Mouse (Mus musculus): ENCODE results near the gene Nkx3-2.

The Nkx3-2 gene

GRCm38 (mm10) chr5:41763731-41764721, at the start of gene Nkx3-2:
Gene Nkx3-2, minus strand, starts transcription at chr5:41764501.
- DNase-seq (ENCODE audit: low read depth, low spot score): peak; percentile 59

- DNase-seq (ENCODE audit: low read depth, low spot score): no peak
These were observed 48.2 kb upstream of the Nkx3-2 start for GRCm38 (mm10) chr5:41812516-41812915.

GRCm38 (mm10) chr5:41811279-41811678, 47.0 kb upstream of the Nkx3-2 start:
- no peak for DNase-seq (ENCODE audit: low read depth, low spot score)

GRCm38 (mm10) chr5:41807383-41807782, 43.1 kb upstream of the Nkx3-2 start:
- no peak for DNase-seq (ENCODE audit: low read depth, low spot score)

- no peak for DNase-seq (ENCODE audit: low read depth, low spot score)
These were observed 41.9 kb upstream of the Nkx3-2 start for GRCm38 (mm10) chr5:41806176-41806575.

- no peak for DNase-seq (ENCODE audit: low read depth, low spot score)
These were observed 40.8 kb upstream of the Nkx3-2 start for GRCm38 (mm10) chr5:41805085-41805484.

GRCm38 (mm10) chr5:41804643-41805042, 40.3 kb upstream of the Nkx3-2 start:
- DNase-seq (ENCODE audit: low read depth, low spot score): no peak

- no peak for DNase-seq (ENCODE audit: low read depth, low spot score)
These were observed 37.3 kb upstream of the Nkx3-2 start for GRCm38 (mm10) chr5:41801622-41802021.

- DNase-seq (ENCODE audit: low read depth, low spot score): no peak
These were observed 30.1 kb upstream of the Nkx3-2 start for GRCm38 (mm10) chr5:41794434-41794833.

GRCm38 (mm10) chr5:41790517-41790916, 26.2 kb upstream of the Nkx3-2 start:
- DNase-seq (ENCODE audit: low read depth, low spot score): no peak

GRCm38 (mm10) chr5:41788877-41789276, 24.6 kb upstream of the Nkx3-2 start:
- DNase-seq (ENCODE audit: low read depth, low spot score): no peak

GRCm38 (mm10) chr5:41781890-41782289, 17.6 kb upstream of the Nkx3-2 start:
- DNase-seq (ENCODE audit: low read depth, low spot score): no peak

GRCm38 (mm10) chr5:41780026-41780425, 15.7 kb upstream of the Nkx3-2 start:
- no peak for DNase-seq (ENCODE audit: low read depth, low spot score)

- DNase-seq (ENCODE audit: low read depth, low spot score): no peak
These were observed 11.4 kb upstream of the Nkx3-2 start for GRCm38 (mm10) chr5:41775728-41776127.

GRCm38 (mm10) chr5:41775273-41775672, 11.0 kb upstream of the Nkx3-2 start:
- no peak for DNase-seq (ENCODE audit: low read depth, low spot score)

- peak; percentile 81 for DNase-seq (ENCODE audit: low read depth, low spot score)
These were observed 4.2 kb upstream of the Nkx3-2 start for GRCm38 (mm10) chr5:41768382-41769040.

GRCm38 (mm10) chr5:41767296-41768200, 3.2 kb upstream of the Nkx3-2 start:
- no peak for DNase-seq (ENCODE audit: low read depth, low spot score)

- no peak for DNase-seq (ENCODE audit: low read depth, low spot score)
These were observed 2.2 kb upstream of the Nkx3-2 start for GRCm38 (mm10) chr5:41766406-41767010.

GRCm38 (mm10) chr5:41765626-41766405, 1.5 kb upstream of the Nkx3-2 start:
- no peak for DNase-seq (ENCODE audit: low read depth, low spot score)

GRCm38 (mm10) chr5:41762947-41763730, 1.2 kb downstream of the Nkx3-2 start:
- no peak for DNase-seq (ENCODE audit: low read depth, low spot score)

Data from embryo, embryonic 11.5 days (tissue).